Mouse (Mus musculus) brain, embryonic 14.5 days (tissue): ENCODE data around the gene Pde8a.
A peak's percentile ranks its signal among the peaks of the same experiment; 100 is the strongest.

Experiments
- CTCF ChIP-seq: fragments of 200-500 bp; IDR thresholded peaks from 2 replicates; pipeline ENCODE4 v1.5.1; 2012; ENCODE audit warnings: inconsistent platforms, mild to moderate bottlenecking, moderate library complexity, borderline replicate concordance; ENCODE audit not compliant: insufficient read depth, insufficient read length; ENCODE audit errors: extremely low read depth
- POLR2A ChIP-seq: fragments of 200-500 bp; IDR thresholded peaks from 2 replicates; pipeline ENCODE4 v1.6.1; 2012; ENCODE audit warnings: mild to moderate bottlenecking, inconsistent platforms, borderline replicate concordance; ENCODE audit not compliant: poor library complexity, insufficient read depth, insufficient read length, severe bottlenecking; ENCODE audit errors: extremely low read depth

- TF ChIP-seq POLR2A, result no peak
- peak; percentile 65; the same call in 1 of the 2 replicates for TF ChIP-seq CTCF
Measured at GRCm38 (mm10) chr7:81167124-81167523, 46.3 kb upstream of the Pde8a start.
